Mouse (Mus musculus) layer of hippocampus, adult 8-10 months (tissue): ENCODE results near the gene Rai1. TPM values are rescaled to one million over a fixed set of nuclear protein-coding genes. Genes with fewer than 3 reads are reported as not detected.
A peak's percentile ranks its signal among the peaks of the same experiment; 100 is the strongest.

Source experiments
- DNase-seq, 2 experiments: peaks; one replicate each; pipeline ENCODE4 v3.0.0; 2022; ENCODE audit warnings: low spot score in 2 of 2
- total RNA-seq, 4 experiments: library from RNA; stranded (reverse); gene quantifications; 2 replicates each; pipeline ENCODE4 v1.2.4; 2022

The Rai1 gene
- total RNA-seq, 4 experiments from 2014 or later: 70.5 to 85.6 (median 78.1) TPM

GRCm38 (mm10) chr11:60094909-60095810, 9.7 kb upstream of the Rai1 start:
- DNase-seq: no peak

GRCm38 (mm10) chr11:60099555-60100186, 5.1 kb upstream of the Rai1 start:
- no peak for DNase-seq

DNA sequence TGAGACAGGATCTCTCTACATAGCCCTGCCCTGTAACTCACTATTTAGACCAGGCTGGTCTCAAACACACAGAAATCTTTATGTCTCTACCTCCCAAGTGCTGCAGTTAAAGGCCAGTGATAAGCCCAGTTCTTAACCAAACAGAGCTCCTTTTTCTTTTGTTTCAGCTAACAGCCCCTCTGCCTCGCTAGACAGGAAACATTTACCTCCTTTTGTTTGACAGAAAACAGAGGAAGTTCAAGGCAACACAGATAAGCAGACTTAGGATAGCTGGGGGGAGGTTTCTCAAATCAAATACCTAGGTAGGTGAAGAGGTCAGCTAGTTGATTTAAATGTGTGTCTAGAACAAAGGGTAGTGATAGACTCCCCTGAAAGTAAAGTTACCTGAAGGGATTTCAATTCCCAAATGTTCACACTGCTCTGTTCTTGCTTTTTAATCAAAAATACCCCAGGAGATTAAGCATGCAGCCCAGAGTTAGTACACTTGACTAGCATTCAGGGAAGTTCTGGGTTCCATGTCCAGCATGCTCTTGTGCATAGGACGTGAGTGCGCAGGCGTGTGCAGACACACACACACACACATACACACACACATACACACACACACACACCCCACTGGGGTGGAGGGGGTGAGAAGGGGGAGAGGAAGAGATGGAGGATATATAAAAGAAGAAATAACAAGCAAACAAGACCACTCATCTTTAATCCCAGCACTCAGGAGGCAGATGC, 3.8 kb upstream of the Rai1 start:
- no peak for DNase-seq

DNA sequence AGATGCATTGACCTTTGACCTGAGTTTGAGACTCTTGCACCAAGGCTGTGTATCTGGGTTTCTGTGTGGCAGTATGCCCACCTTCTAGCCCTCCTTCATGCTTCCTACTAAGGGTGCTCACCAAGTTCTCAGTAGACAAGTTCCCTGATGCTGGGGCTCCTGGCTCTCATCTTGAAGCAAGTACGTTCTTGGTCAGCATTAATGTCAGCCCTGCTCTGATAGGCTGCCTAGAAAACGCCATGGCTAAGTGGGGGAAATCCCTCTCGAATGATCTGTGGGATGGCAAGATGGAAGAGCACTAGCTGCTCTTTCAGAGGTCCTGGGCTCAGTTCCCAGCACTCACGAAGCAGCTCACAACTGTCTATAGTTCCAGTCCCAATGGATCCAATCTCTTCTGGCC, 2.8 kb upstream of the Rai1 start:
- DNase-seq: no peak

GRCm38 (mm10) chr11:60102664-60103063, 2.1 kb upstream of the Rai1 start:
- no peak for DNase-seq

GRCm38 (mm10) chr11:60103567-60103966, 1.2 kb upstream of the Rai1 start:
- no peak for DNase-seq

- DNase-seq: peak in 1 of 2 experiments; percentile 45
Measured at GRCm38 (mm10) chr11:60105593-60106542, 1.1 kb downstream of the Rai1 start.

GRCm38 (mm10) chr11:60106543-60107110, 1.8 kb downstream of the Rai1 start:
- peak; percentile 65 to 77 for DNase-seq

- DNase-seq: no peak
Measured at GRCm38 (mm10) chr11:60107449-60107848, 2.6 kb downstream of the Rai1 start.

GRCm38 (mm10) chr11:60108631-60109172, 3.9 kb downstream of the Rai1 start:
- no peak for DNase-seq

GRCm38 (mm10) chr11:60110386-60110785, 5.6 kb downstream of the Rai1 start:
- DNase-seq: no peak

GRCm38 (mm10) chr11:60111576-60111975, 6.8 kb downstream of the Rai1 start:
- DNase-seq: no peak

DNA sequence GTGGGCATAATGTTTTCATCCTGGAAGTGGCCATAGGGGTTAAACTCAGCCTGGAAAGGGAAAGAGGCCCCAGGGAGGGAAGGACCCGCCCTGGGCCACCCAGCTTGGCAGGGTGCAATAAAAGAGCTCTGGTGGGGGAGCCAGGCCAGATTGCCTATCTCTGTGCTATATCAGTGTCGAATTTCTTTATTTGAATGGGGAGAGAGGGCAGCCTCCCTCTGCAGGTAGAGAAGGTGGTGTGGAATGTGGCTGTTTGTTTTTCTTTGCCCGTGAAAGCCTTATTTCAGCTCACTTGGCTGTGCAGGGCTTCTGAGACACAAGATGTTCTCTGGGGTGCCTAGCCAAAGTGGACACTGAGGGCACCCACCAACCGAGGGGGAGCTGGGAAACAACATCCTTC, 8.8 kb downstream of the Rai1 start:
- DNase-seq: no peak

- DNase-seq: no peak
Measured at GRCm38 (mm10) chr11:60114296-60115023, 9.6 kb downstream of the Rai1 start.

DNA sequence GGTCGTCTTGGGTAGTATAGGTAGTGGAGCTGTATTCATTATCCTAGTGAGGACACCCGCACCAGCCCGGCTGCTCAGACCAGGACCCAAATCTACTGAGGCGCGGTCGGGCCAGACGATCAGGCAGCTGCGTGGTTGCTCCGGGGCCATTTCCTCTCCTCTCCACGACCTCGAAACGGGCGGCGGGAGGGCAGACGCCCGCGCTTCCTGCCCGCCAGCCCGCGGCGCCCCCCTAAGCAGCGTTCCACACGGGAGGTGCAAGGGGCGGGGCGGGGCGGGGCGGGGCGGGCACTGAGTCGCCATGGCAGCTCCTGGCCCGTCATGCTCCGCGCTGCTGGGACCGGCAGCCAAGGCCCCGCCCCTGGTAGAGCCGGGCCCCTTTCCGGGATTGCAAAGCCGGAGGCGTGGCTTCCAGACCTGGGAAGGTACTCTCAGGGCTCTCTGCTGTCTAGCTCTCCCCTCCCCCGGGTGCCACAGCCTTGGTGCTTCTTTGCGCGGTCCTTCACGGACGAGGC, 10.3 kb downstream of the Rai1 start:
- DNase-seq: peak; percentile 86 to 87

- no peak for DNase-seq
Measured at GRCm38 (mm10) chr11:60115638-60116276, 10.9 kb downstream of the Rai1 start.

- DNase-seq: no peak
Measured at GRCm38 (mm10) chr11:60120586-60121262, 15.9 kb downstream of the Rai1 start.

- DNase-seq: no peak
Measured at GRCm38 (mm10) chr11:60122611-60123010, 17.8 kb downstream of the Rai1 start.
